Mouse (Mus musculus) brain, embryonic 18.5 days (tissue): Measurements from ENCODE around the gene Cldn11.

Source experiments
- DNase-seq: peaks from one replicate; pipeline ENCODE4 v3.0.0-alpha.2; 2012; ENCODE audit warnings: low read depth, low spot score

Gene Cldn11

GRCm38 (mm10) chr3:31160046-31160445 lies 10.3 kb downstream of the Cldn11 start:
- DNase-seq, result no peak

GRCm38 (mm10) chr3:31161336-31161735 lies 11.6 kb downstream of the Cldn11 start:
- DNase-seq, result no peak

- no peak for DNase-seq
Observed at GRCm38 (mm10) chr3:31162860-31163259, 13.1 kb downstream of the Cldn11 start.

GRCm38 (mm10) chr3:31165803-31166202 lies 16.1 kb downstream of the Cldn11 start:
- DNase-seq, result no peak

GRCm38 (mm10) chr3:31166365-31166871 lies 16.7 kb downstream of the Cldn11 start:
- DNase-seq, result no peak

GRCm38 (mm10) chr3:31190342-31190741 lies 40.6 kb downstream of the Cldn11 start:
- no peak for DNase-seq

- DNase-seq, result no peak
Observed at GRCm38 (mm10) chr3:31191402-31191801, 41.7 kb downstream of the Cldn11 start.

- DNase-seq, result no peak
Observed at GRCm38 (mm10) chr3:31199162-31199877, 49.6 kb downstream of the Cldn11 start.

- no peak for DNase-seq
Observed at GRCm38 (mm10) chr3:31203947-31204346, 54.2 kb downstream of the Cldn11 start.

- DNase-seq, result no peak
Observed at GRCm38 (mm10) chr3:31205167-31205566, 55.4 kb downstream of the Cldn11 start.

- no peak for DNase-seq
Observed at GRCm38 (mm10) chr3:31208046-31208445, 58.3 kb downstream of the Cldn11 start.

- no peak for DNase-seq
Observed at GRCm38 (mm10) chr3:31208458-31208994, 58.8 kb downstream of the Cldn11 start.

GRCm38 (mm10) chr3:31209001-31209400 lies 59.3 kb downstream of the Cldn11 start:
- DNase-seq, result no peak

GRCm38 (mm10) chr3:31212205-31213038 lies 62.7 kb downstream of the Cldn11 start:
- DNase-seq, result no peak

- DNase-seq, result peak; percentile 4
Observed at GRCm38 (mm10) chr3:31213802-31214201, 64.1 kb downstream of the Cldn11 start.
